Mouse (Mus musculus) heart, adult 8-10 months (tissue): ENCODE results near the gene Cntn6. TPM values are rescaled to one million over a fixed set of nuclear protein-coding genes. Genes with fewer than 3 reads are reported as not detected.

Experiments used
- DNase-seq: peaks from one replicate; pipeline ENCODE4 v3.0.0; 2022; ENCODE audit warnings: low spot score
- total RNA-seq, 4 experiments: library from RNA; stranded (reverse); gene quantifications; 2 replicates each; pipeline ENCODE4 v1.2.4; 2022

Cntn6 gene
- total RNA-seq, result not detected

GRCm38 (mm10) chr6:104492490-104493431 is at the start of gene Cntn6:
Cntn6 (plus strand) TSS chr6:104492790.
- no peak for DNase-seq

- DNase-seq, result no peak
Measured at GRCm38 (mm10) chr6:104443731-104444130, 48.9 kb upstream of the Cntn6 start.

DNA sequence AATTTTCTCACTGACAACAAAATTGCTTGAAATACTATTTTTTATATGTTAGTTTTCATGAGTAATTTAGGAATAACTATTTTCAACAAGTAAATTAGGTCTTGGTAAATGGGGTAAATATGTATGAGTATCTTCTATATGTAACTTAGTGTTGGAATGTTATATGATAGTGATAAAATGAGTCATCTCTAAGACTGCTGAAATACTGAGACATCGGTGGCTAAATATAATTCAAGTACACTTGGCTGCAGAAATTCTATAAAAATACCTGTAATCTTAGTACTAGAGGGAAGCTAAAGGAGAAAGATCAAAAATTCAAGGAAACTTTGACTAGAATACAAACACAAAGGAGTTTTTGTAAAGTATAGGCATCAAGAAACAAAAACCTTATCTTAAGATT is 21.9 kb upstream of the Cntn6 start:
- DNase-seq, result no peak

DNA sequence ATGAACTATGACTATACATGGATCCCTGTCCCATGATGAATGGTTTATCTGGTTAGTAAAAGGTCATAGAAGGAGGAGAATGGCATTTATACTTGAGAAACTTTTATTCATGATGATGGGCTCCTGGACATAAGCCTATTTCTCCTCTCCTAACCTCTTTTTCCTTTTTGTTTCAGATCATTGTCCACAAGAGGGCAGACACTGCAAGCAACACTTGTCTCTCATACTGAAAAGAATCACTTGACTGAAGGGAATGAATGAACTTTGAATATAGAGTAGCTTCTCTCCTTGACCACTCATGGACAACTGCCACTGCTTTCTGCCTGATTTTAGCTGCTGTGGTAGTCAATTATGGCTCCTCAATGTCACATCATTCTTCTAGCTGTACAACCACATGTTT is 13.3 kb upstream of the Cntn6 start:
- no peak for DNase-seq

DNA sequence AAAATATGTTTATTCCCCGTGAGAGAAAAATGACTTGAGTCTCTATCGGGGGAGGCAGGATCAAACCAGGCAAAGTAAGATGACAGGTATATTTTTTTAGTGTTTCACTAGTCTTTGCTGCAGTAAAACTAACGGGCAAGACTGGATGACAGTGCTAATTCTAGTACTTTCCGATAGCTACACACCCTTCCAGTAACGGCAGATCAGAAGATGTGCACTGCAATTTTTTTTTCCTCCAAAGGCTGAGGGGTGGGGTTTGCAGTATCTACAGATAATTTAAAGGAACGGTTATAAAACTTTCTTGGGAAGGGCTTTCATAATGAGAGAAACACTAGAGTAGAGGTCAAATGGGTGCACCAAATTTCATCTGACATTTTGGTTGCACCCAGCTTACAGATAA is 869 bp downstream of the Cntn6 start:
- no peak for DNase-seq

DNA sequence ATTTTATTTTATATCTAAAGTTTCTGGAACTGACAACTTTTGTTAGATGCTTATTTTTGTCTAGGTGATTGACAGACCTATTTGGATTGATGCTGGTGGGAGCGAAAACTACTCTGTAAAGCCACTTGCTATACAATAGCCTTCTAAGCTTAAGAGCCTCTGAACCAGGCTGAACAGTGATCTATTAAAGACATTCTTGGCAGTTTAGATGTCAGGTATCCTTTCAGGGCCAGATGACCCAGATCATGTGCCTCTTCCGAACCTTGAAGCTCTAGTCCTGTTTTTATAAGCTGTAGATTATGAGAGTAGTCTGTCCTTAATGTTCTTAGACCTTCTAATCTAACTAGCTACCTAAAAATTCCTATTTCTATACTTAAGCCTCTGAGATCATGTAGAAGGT is 3.2 kb downstream of the Cntn6 start:
- no peak for DNase-seq

DNA sequence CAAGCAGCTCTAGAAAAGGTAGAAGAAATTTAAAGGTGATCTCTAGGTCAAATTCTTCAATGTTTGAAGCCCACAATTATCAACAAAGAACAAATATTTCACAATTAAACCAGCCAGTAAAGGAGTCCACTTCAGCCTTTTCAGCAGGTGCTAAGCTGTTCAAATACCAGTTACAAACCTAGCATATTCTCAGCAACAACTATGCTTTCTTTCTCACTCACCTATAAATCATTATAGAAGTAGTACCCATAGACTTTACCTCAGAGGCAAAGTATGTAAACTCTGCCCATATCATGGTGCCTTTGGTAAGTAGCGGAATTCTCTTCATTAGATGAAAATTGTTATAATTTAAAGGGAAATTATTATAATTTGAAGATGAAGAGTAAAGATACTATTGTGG is 71.4 kb downstream of the Cntn6 start:
- DNase-seq, result no peak

- DNase-seq, result no peak
Measured at GRCm38 (mm10) chr6:104569564-104569963, 77.0 kb downstream of the Cntn6 start.

GRCm38 (mm10) chr6:104588028-104588427 is 95.4 kb downstream of the Cntn6 start:
- DNase-seq, result no peak

DNA sequence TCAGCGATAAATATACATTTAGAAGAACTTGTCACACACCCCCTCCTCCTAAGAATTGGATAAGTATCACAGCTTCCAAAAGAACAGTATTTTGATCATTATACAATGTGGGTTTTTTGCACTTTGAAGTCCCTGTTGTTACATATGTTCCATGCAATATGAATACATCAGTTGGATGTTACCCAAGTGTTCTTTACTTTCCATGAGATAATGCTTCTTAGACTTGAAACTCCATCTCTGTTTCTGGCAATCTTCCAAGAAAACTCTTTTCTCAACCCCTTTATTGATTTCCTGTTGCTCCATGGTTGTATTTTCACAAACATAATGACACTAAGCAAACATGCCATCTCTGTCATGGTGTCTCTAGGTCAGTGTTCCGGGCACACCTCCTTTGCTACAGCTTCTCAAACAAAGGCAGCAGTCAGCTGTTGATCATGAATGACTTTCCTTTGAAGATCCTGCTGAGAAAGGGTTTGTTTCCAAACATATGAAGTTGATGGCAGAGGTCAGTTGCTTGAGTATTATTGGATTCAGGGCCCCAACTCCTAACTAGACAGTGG is 108.3 kb downstream of the Cntn6 start:
- no peak for DNase-seq

GRCm38 (mm10) chr6:104602894-104603293 is 110.3 kb downstream of the Cntn6 start:
- DNase-seq, result no peak

DNA sequence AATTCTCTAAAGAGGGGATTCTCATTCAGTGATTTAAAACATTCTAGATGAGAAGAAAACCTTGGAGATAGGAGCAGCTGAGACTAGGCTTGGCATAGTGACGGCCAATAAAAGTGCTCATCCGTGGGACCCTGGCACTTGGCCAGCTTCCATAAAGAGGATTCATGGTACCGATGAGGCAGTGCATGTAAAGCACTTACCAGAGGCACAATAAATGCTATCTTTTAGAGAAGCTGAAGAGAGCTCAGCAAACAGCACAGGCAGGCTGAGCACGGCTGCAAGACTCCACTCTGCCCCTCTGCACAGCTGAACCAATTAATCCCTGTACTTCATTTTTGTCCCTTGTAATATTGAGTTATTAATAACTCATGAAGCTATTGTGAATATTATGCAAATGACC is 110.8 kb downstream of the Cntn6 start:
- DNase-seq, result no peak

DNA sequence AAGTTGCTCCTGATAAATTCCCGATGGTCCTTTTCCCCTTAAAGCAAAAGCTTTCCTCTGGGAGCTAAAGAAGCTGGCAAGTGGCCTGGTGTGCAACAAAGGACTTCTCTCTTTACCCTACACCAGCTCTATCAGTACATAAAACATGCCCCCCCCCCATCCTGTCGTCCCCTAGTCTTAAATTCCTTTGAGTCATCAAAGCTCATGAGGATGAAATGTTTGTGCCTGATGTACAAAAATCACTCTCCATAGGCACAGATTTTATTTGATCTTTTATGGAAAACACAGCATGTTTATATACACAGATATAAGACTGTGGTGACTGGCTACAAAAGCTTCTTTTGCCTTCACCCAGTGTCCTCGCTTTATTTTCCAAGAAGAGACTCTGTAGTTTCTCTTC is 112.6 kb downstream of the Cntn6 start:
- DNase-seq, result no peak

DNA sequence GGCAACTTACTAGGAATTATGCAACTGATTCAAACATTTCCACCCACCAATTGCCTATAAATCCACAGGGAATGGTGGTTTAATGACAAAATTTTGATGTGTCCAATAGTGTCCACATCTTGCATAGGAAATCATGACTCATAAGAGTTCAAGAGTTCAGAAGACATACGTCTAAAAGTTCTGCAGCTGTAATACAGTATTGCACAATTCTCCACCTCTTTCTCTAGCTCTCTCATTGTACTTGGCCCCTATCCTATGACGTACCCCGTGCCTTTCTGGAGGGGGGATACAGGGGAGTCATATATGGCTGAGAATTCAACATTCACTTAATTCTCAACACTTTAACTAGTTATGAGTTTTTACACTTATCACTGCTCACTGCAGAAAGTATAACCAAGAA is 160.9 kb downstream of the Cntn6 start:
- no peak for DNase-seq

- no peak for DNase-seq
Measured at GRCm38 (mm10) chr6:104668701-104669100, 176.1 kb downstream of the Cntn6 start.

GRCm38 (mm10) chr6:104674249-104674648 is 181.7 kb downstream of the Cntn6 start:
- DNase-seq, result no peak

DNA sequence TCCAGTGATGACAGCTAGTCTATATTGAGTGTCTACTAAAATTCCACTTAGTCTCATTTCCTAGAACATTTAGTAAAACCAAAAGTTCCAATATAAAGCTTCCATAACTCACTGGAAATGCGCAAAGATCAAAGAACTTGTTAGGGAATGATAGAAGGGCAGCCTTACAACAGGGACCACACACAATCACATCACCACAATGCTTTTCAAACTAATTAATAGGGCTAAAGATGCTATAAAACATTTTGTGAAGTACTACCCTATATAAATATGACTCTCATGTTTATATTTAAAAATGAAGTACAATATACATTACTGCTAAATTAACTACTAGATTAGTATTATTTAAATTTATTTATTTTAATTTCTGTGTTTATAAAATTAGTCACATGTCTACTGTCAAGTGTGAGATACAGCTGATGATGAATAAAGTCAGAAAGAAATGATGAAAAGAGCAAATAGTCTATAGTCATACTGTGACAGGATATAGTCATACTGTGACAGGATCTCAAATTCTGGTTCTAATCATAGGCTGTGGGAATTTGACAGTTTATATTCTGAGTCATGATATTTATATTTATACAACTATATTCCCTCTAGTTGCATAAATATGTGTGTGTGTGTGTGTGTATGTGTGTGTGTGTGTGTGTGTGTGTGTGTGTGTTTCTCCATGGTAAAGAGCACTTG is 187.4 kb downstream of the Cntn6 start:
- no peak for DNase-seq

- DNase-seq, result no peak
Measured at GRCm38 (mm10) chr6:104687980-104688379, 195.4 kb downstream of the Cntn6 start.

DNA sequence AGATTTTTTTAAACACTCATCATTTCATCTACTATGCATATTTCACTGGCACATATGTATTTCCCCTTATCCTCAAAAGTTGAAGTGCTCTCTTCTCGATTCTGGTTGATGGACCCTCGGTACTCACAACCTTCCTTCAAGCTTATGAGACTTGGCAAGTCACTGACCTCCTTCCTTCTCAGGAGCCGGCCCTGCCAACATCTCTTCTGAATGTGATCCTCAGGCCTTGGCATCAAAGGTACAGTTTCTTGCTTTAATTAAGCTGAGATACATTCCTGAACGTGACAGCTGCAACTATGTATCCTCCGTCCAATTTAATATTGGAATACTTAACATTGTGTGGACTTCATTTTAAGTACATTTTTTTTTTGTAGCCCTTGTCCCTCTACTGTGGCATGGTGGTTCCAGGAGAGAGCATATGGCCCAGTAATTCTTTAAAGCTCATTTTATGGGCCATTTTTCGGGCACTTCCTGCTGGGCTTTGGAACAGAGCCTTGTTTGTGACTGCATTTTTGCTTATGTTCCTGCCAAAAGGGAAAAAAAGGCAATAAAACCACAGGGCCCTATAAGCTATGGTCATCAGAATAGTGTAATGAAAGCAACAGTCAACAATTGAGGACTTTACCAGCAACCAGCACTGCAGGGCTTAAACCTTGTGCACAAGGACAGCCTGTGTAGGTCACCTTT is 196.0 kb downstream of the Cntn6 start:
- no peak for DNase-seq

GRCm38 (mm10) chr6:104728571-104728970 is 236.0 kb downstream of the Cntn6 start:
- DNase-seq, result no peak

DNA sequence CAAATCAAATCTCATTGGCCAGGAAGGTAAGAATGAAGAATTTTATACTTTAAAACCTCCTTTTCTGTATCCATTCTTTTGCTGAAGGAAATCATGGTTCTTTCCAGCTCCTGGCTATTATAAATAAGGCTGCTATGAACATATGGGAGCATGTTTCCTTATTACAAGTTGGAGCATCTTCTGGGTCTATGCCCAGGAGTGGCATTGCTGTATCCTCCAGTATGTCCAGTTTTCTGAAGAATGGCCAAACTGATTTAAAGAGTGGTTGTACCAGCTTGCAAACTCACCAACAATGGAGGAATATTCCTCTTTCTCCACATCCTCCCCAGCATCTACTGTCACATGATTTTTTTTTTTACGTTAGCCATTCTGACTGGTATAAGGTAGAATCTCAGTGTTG is 241.7 kb downstream of the Cntn6 start:
- DNase-seq, result no peak

GRCm38 (mm10) chr6:104738999-104739398 is 246.4 kb downstream of the Cntn6 start:
- no peak for DNase-seq
